Mouse (Mus musculus): ENCODE results near the gene Ccdc65.
A peak's percentile ranks its signal among the peaks of the same experiment; 100 is the strongest.

The Ccdc65 gene

GRCm38 (mm10) chr15:98692171-98692715 lies 15.8 kb upstream of the Ccdc65 start:
- no peak for DNase-seq (ENCODE audit: low spot score)

GRCm38 (mm10) chr15:98695726-98696125 lies 12.3 kb upstream of the Ccdc65 start:
- DNase-seq (ENCODE audit: low spot score): no peak

- no peak for DNase-seq (ENCODE audit: low spot score)
These were observed 11.8 kb upstream of the Ccdc65 start for GRCm38 (mm10) chr15:98696216-98696615.

GRCm38 (mm10) chr15:98699190-98700105 lies 8.6 kb upstream of the Ccdc65 start:
- peak; percentile 73 for DNase-seq (ENCODE audit: low spot score)

- DNase-seq (ENCODE audit: low spot score): no peak
These were observed 3.7 kb upstream of the Ccdc65 start for GRCm38 (mm10) chr15:98704312-98704711.

- peak; percentile 29 for DNase-seq (ENCODE audit: low spot score)
These were observed 2.4 kb downstream of the Ccdc65 start for GRCm38 (mm10) chr15:98710442-98710841.

GRCm38 (mm10) chr15:98714230-98714652 lies 6.2 kb downstream of the Ccdc65 start:
- no peak for DNase-seq (ENCODE audit: low spot score)

- no peak for DNase-seq (ENCODE audit: low spot score)
These were observed 9.3 kb downstream of the Ccdc65 start for GRCm38 (mm10) chr15:98717301-98717700.

GRCm38 (mm10) chr15:98722191-98722590 lies 14.2 kb downstream of the Ccdc65 start:
- DNase-seq (ENCODE audit: low spot score): no peak

- no peak for DNase-seq (ENCODE audit: low spot score)
These were observed 14.8 kb downstream of the Ccdc65 start for GRCm38 (mm10) chr15:98722854-98723253.

- no peak for DNase-seq (ENCODE audit: low spot score)
These were observed 16.4 kb downstream of the Ccdc65 start for GRCm38 (mm10) chr15:98724441-98724840.

- DNase-seq (ENCODE audit: low spot score): no peak
These were observed 18.1 kb downstream of the Ccdc65 start for GRCm38 (mm10) chr15:98726079-98726478.

GRCm38 (mm10) chr15:98726746-98727145 lies 18.7 kb downstream of the Ccdc65 start:
- DNase-seq (ENCODE audit: low spot score): no peak

- no peak for DNase-seq (ENCODE audit: low spot score)
These were observed 19.7 kb downstream of the Ccdc65 start, which contains the start of gene Fkbp11 for GRCm38 (mm10) chr15:98727443-98728321. Fkbp11 (minus strand) TSS chr15:98728198.

GRCm38 (mm10) chr15:98728366-98728765 lies 20.4 kb downstream of the Ccdc65 start:
- no peak for DNase-seq (ENCODE audit: low spot score)

GRCm38 (mm10) chr15:98729791-98730545 lies 22.0 kb downstream of the Ccdc65 start:
- DNase-seq (ENCODE audit: low spot score): no peak

GRCm38 (mm10) chr15:98730790-98731189 lies 22.8 kb downstream of the Ccdc65 start:
- DNase-seq (ENCODE audit: low spot score): no peak

- no peak for DNase-seq (ENCODE audit: low spot score)
These were observed 24.1 kb downstream of the Ccdc65 start for GRCm38 (mm10) chr15:98732006-98732531.

GRCm38 (mm10) chr15:98733370-98733769 lies 25.4 kb downstream of the Ccdc65 start:
- no peak for DNase-seq (ENCODE audit: low spot score)

GRCm38 (mm10) chr15:98733976-98734566 lies 26.1 kb downstream of the Ccdc65 start:
- DNase-seq (ENCODE audit: low spot score): no peak

- DNase-seq (ENCODE audit: low spot score): no peak
These were observed 28.5 kb downstream of the Ccdc65 start for GRCm38 (mm10) chr15:98736521-98736920.

All from layer of hippocampus, adult 9-10 months (tissue).